Mouse (Mus musculus) gastrocnemius, postnatal 36 days (tissue): ENCODE results near the gene Fam81b. TPM values are rescaled to one million over a fixed set of nuclear protein-coding genes. Genes with fewer than 3 reads are reported as not detected.
"Not testable (repeated sequence)": the region's sequence is repeated elsewhere in the genome, so short reads cannot be mapped to it uniquely, and the experiment has no call there.

Experiments
- DNase-seq, 2 experiments: peaks; one replicate each; pipeline ENCODE4 v3.0.0; 2022
- intact Hi-C: fragments of 180-260 bp; cut with DNase I; formaldehyde crosslinking; loops from one replicate; pipeline ENCODE4 v1.15.1; 2025
- long read RNA-seq, 2 experiments: library from polyadenylated mRNA; stranded (forward); transcript quantifications; one replicate each; pipeline ENCODE4 v2.0.0; 2021
- total RNA-seq, 2 experiments: library from RNA; stranded (reverse); gene quantifications; 2 replicates each; pipeline ENCODE4 v1.2.3; 2021

Fam81b gene
- not detected for total RNA-seq
- long read RNA-seq, experiment 1: 0 reads
- long read RNA-seq, experiment 2: 0 reads

GRCm38 (mm10) chr13:76304637-76305122, at the start of gene Fam81b:
Gene Fam81b, minus strand, starts transcription at chr13:76305072.
- intact Hi-C loops: no loop called here
- no peak for DNase-seq

GRCm38 (mm10) chr13:76345941-76346340, 41.1 kb upstream of the Fam81b start:
- intact Hi-C loops, DNase-seq: not testable (repeated sequence)

GRCm38 (mm10) chr13:76318635-76319034, 13.8 kb upstream of the Fam81b start:
- no peak for DNase-seq
- intact Hi-C loops: no loop called here

GRCm38 (mm10) chr13:76311580-76311979, 6.7 kb upstream of the Fam81b start:
- DNase-seq: no peak
- intact Hi-C loops: no loop called here

- intact Hi-C loops: no loop called here
- DNase-seq: no peak
Measured at GRCm38 (mm10) chr13:76308811-76309210, 3.9 kb upstream of the Fam81b start.

- no peak for DNase-seq
- intact Hi-C loops: no loop called here
Measured at GRCm38 (mm10) chr13:76305655-76306365, 938 bp upstream of the Fam81b start.

GRCm38 (mm10) chr13:76305241-76305640, 369 bp upstream of the Fam81b start:
- intact Hi-C loops: no loop called here
- no peak for DNase-seq

GRCm38 (mm10) chr13:76304201-76304600, 671 bp downstream of the Fam81b start:
- DNase-seq: no peak
- intact Hi-C loops: no loop called here

GRCm38 (mm10) chr13:76303160-76303559, 1.7 kb downstream of the Fam81b start:
- intact Hi-C loops: no loop called here
- no peak for DNase-seq

GRCm38 (mm10) chr13:76302056-76302455, 2.8 kb downstream of the Fam81b start:
- no peak for DNase-seq
- intact Hi-C loops: no loop called here

- intact Hi-C loops: no loop called here
- no peak for DNase-seq
Measured at GRCm38 (mm10) chr13:76292050-76292449, 12.8 kb downstream of the Fam81b start.

GRCm38 (mm10) chr13:76284597-76284996, 20.3 kb downstream of the Fam81b start:
- DNase-seq: no peak
- intact Hi-C loops: no loop called here

- intact Hi-C loops: no loop called here
- DNase-seq: no peak
Measured at GRCm38 (mm10) chr13:76264361-76265026, 40.4 kb downstream of the Fam81b start.

GRCm38 (mm10) chr13:76258766-76259165, 46.1 kb downstream of the Fam81b start:
- no peak for DNase-seq
- intact Hi-C loops: no loop called here

- no peak for DNase-seq
- intact Hi-C loops: no loop called here
Measured at GRCm38 (mm10) chr13:76256350-76256749, 48.5 kb downstream of the Fam81b start.

GRCm38 (mm10) chr13:76250092-76250491, 54.8 kb downstream of the Fam81b start:
- intact Hi-C loops: no loop called here
- no peak for DNase-seq

- intact Hi-C loops: no loop called here
- DNase-seq: no peak
Measured at GRCm38 (mm10) chr13:76249066-76249465, 55.8 kb downstream of the Fam81b start.

GRCm38 (mm10) chr13:76215397-76215796, 89.5 kb downstream of the Fam81b start:
- intact Hi-C loops: no loop called here

GRCm38 (mm10) chr13:76214928-76215327, 89.9 kb downstream of the Fam81b start:
- intact Hi-C loops: no loop called here
- DNase-seq: no peak

More at GRCm38 (mm10) chr13:76215397-76215796, 89.5 kb downstream of the Fam81b start:
- DNase-seq: no peak

GRCm38 (mm10) chr13:76199943-76200342, 104.9 kb downstream of the Fam81b start:
- DNase-seq: no peak
- intact Hi-C loops: no loop called here

- intact Hi-C loops: no loop called here
- no peak for DNase-seq
Measured at GRCm38 (mm10) chr13:76197297-76197848, 107.5 kb downstream of the Fam81b start.
